Mouse (Mus musculus) cortical plate, adult 2 months (tissue): Measurements from ENCODE around the gene Slc44a5.

Experiments
- CTCF ChIP-seq: fragments of 200-500 bp; IDR thresholded peaks from 2 replicates; pipeline ENCODE4 v1.5.1; 2011; ENCODE audit warnings: mild to moderate bottlenecking, control low read depth, low read length; ENCODE audit not compliant: insufficient read depth; ENCODE audit errors: extremely low read depth
- POLR2A ChIP-seq: fragments of 200-500 bp; IDR thresholded peaks from 2 replicates; pipeline ENCODE4 v1.6.1; 2011; ENCODE audit warnings: mild to moderate bottlenecking, low read length, control low read depth; ENCODE audit not compliant: insufficient read depth; ENCODE audit errors: extremely low read depth

DNA sequence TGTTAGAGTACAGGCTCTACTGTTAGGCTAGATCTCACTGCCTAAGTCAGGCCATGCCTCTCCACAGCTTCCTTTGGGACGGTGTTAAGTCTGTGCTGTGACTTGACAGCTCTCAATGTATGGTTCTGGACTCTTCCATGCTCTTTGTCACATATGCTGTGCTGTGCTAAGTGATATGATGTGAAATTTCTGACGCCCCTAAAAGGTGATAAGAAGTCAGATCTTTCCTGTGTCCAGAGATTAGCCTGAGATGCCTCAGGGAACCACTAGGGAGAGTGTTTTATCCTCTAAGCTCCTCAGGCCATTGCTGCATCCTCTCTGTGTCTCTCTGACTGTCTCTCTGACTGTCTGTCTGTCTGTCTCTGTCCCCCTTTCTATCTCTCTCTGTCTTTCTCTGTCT, 84.2 kb downstream of the Slc44a5 start:
- no peak for TF ChIP-seq CTCF
- TF ChIP-seq POLR2A = no peak
